Mouse (Mus musculus): ENCODE data around the gene Ggt7. TPM values are rescaled to one million over a fixed set of nuclear protein-coding genes. Genes with fewer than 3 reads are reported as not detected.

Ggt7 gene
- polyA plus RNA-seq, 1 experiment: 8.0 TPM

DNA sequence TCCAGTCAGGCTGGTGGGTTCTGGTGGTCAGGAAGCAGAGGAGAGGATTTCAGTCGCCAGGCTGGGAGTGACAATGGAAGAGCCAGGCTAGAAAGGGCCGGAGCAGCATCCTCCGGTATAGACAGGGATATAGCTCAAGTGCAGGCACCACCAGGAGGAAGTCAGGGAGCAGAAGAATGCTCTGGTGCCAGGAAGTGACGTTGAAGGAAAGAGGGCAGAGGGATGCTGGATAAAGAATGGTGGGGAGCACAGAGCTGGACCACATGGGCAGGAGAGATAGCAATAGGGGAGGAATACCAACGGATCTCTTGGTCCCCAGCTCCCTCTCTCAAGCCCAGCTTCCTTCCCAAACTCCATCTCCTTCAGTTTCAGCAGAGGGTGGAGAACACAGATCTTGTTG, 4.5 kb downstream of the Ggt7 start:
- Histone ChIP-seq H3K4me1 (ENCODE audit: control insufficient read depth, insufficient read depth, low read length) (no peaks in the 10 kb centered on the region), H3K4me3 (replicated peaks; ENCODE audit: extremely low read depth, low read depth, low read length) (no peak overlapping the region)
- DNase-seq: no peak
- WGBS: 39% methylated on average over 5 of the region's 5 CpGs
- TF ChIP-seq CTCF (IDR thresholded peaks at IDR 0.05; ENCODE audit: insufficient read depth, low read length): no peak
- TF ChIP-seq POLR2A (IDR thresholded peaks at IDR 0.05; ENCODE audit: borderline replicate concordance, extremely low read depth, low read depth, low read length): no peak

DNA sequence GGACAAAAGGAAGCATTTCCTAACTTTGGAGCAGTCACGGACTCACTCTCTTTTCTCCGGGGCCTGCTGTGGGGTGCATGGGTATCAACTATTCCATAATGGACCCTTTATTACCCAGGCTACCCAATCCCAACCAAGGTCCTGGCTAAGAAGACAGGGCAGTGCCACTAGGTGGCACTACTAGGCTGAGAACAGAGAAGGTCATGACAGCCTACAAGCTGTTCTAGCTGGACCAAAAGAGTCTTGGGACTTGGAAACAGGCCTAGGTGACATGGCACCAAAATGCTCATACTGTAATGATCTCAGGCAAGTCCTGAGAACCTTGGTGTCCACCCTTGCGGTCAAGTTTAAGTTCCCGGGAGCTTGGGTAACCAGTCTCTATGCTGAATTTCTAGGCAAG, 5.6 kb downstream of the Ggt7 start:
- no peaks in the 10 kb centered on the region for H3K4me1 ChIP-seq (ENCODE audit: control insufficient read depth, insufficient read depth, low read length)
- WGBS: 63% methylated on average over 4 of the region's 4 CpGs
- DNase-seq: peak; percentile 43
- no peak overlapping the region for H3K4me3 ChIP-seq (replicated peaks; ENCODE audit: extremely low read depth, low read depth, low read length)
- TF ChIP-seq CTCF (IDR thresholded peaks at IDR 0.05; ENCODE audit: insufficient read depth, low read length): peak; percentile 74
- no peak for TF ChIP-seq POLR2A (IDR thresholded peaks at IDR 0.05; ENCODE audit: borderline replicate concordance, extremely low read depth, low read depth, low read length)

DNA sequence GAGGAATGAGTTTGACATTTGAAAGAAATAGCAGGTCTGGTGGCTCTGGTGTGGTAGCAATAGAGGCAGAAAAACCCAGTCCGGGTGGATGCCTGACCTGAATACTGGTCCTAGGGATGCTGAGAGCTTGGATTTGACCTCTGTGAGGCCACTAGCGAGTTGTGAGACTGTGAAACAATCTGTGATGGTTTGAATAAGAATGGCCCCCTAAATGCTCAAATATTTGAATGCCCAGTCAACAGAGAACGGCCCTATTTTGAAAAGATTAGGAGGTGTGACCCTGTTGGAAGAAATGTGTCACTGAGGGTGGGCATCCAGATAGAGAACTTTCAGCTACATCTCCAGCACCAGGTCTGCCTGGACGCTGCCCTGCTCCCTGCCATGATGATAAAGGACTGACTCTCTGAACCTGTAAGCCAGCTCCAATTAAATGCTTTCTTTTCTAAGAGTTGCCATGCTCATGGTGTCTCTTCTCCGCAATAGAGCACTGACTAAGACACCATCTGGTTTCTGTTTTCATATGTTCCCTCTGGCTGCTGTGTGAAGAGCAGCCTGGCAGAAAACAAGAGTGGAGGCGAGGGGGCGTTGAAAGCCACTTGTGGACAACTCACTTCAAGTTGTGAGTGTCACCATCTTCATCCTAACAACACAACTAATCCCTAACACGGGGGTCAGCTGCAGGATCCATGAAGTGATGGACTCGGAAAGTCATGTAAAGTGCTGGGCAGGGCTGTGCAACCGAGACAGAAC, 10.1 kb downstream of the Ggt7 start:
- no peak for DNase-seq
- 71% methylated on average over 10 of the region's 10 CpGs for WGBS
- Histone ChIP-seq H3K4me1 (ENCODE audit: control insufficient read depth, insufficient read depth, low read length) (no peaks in the 10 kb centered on the region), H3K4me3 (replicated peaks; ENCODE audit: extremely low read depth, low read depth, low read length) (no peak overlapping the region)
- TF ChIP-seq CTCF (IDR thresholded peaks at IDR 0.05; ENCODE audit: insufficient read depth, low read length) (no peak), POLR2A (IDR thresholded peaks at IDR 0.05; ENCODE audit: borderline replicate concordance, extremely low read depth, low read depth, low read length) (no peak)

DNA sequence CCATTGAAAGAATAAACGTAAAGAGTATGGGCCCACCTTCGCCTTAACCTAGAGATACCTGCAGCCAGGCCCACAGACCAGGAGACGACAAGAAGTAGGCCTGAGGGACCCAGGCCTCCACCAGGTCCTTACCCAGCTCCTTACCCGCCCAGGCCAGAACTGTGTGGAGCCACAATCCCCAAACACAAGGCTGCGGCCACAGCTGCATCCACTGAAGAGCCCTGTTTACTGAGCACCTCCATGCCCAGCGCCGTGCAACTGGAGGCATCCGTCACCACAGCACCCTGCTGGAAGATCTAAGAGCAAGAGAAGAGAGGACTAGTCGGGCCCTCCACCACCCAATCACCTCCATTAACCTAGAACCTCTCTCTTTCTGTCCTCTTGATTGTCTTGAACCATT, 12.2 kb downstream of the Ggt7 start:
- 92% methylated on average over 9 of the region's 9 CpGs for WGBS
- TF ChIP-seq POLR2A (IDR thresholded peaks at IDR 0.05; ENCODE audit: borderline replicate concordance, extremely low read depth, low read depth, low read length): no peak
- no peak for TF ChIP-seq CTCF (IDR thresholded peaks at IDR 0.05; ENCODE audit: insufficient read depth, low read length)
- DNase-seq: no peak

DNA sequence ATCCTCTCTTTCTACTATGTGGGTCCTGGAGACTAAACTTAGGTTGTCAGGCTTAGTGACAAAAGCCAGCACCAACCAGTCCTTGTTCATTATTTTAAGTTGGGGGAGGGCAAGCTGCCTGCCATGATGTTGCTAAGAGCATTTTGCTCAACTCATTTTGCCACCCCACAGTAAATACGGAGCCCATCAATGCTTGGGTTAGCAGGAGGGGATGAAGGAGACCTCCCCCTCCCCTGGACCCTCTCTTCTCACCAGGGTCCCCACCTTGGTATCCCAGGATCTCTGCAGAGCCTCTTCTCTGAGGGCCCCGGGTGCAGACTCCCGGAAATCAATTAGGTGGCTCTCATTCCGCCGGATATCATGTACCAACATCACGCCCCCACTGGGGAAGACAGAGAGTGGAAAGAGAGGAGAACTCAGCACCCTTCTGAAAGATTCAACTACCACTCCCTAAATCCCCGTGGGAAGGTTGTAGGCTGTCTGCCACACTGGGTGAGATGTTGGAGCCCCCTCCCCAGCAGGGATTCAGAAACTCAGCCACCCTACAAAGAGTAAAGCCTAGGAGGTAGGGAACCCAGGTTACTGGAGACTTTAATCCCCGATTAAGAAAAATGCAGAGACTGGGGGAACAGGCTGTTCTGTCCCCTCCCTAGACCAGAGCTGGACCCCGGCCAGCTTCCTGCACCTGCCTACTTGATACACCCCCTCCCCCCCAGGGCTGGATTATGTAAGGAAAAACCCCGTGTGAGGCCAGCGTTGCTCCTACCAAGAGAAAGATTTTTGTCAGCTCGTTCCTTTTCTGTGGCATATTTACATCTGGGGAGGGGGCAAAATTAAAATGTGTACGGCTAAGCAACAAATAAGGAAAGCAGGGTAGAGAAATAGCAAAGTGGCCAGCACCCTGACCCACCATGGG, 13.3 kb downstream of the Ggt7 start:
- no peaks in the 10 kb centered on the region for H3K4me1 ChIP-seq (ENCODE audit: control insufficient read depth, insufficient read depth, low read length)
- TF ChIP-seq POLR2A (IDR thresholded peaks at IDR 0.05; ENCODE audit: borderline replicate concordance, extremely low read depth, low read depth, low read length): no peak
- no peak for TF ChIP-seq CTCF (IDR thresholded peaks at IDR 0.05; ENCODE audit: insufficient read depth, low read length)
- no peak for DNase-seq
- 51% methylated on average over 13 of the region's 13 CpGs for WGBS
- no peak overlapping the region for H3K4me3 ChIP-seq (replicated peaks; ENCODE audit: extremely low read depth, low read depth, low read length)

More for the DNA sequence above, 12.2 kb downstream of the Ggt7 start:
- Histone ChIP-seq H3K4me1 (ENCODE audit: control insufficient read depth, insufficient read depth, low read length) (no peaks in the 10 kb centered on the region), H3K4me3 (replicated peaks; ENCODE audit: extremely low read depth, low read depth, low read length) (no peak overlapping the region)

DNA sequence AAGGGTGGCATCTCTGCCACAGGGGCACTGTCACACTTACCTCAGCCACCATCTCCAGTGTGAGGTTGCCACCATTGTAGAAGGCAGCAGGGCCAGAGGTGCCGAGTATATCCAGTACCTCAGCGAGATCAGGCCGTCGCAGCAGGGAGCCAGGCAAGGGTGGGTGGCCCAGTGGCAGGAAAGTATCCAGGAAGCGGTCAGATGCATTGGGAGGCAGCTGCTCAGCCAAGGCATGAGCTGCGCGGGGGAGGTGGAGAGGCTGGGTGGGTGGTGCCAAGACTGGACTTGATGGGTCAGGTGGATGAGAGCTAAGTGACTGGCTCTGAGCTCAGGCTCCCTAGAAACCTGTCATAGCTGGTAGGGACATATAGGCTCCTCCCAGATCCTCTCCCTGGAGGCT, 15.4 kb downstream of the Ggt7 start:
- no peak for DNase-seq
- 65% methylated on average over 7 of the region's 7 CpGs for WGBS
- H3K4me1 ChIP-seq (ENCODE audit: control insufficient read depth, insufficient read depth, low read length): no peaks in the 10 kb centered on the region
- H3K4me3 ChIP-seq (replicated peaks; ENCODE audit: extremely low read depth, low read depth, low read length): no peak overlapping the region
- no peak for TF ChIP-seq POLR2A (IDR thresholded peaks at IDR 0.05; ENCODE audit: borderline replicate concordance, extremely low read depth, low read depth, low read length)
- no peak for TF ChIP-seq CTCF (IDR thresholded peaks at IDR 0.05; ENCODE audit: insufficient read depth, low read length)

DNA sequence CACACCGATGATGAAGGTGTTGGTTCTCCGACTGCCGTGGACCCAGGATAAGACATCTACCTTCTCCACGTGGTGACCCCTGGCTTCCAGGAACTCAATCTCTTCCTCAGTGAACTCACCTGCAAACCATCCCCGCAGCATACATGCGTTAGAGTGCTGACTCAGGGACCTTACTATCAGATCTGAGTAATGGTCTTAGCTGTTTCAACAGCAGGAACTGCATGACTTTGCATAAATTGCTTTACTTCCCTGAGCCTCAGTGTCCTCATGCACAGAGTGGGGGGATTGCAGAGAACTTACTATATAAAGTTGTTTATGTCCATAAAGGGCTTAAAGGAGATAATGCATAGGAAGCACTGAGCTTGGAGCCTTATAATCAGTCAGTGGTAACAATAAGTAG, 27.0 kb downstream of the Ggt7 start:
- DNase-seq: no peak
- TF ChIP-seq POLR2A (IDR thresholded peaks at IDR 0.05; ENCODE audit: borderline replicate concordance, extremely low read depth, low read depth, low read length) (no peak), CTCF (IDR thresholded peaks at IDR 0.05; ENCODE audit: insufficient read depth, low read length) (no peak)
- Histone ChIP-seq H3K4me3 (replicated peaks; ENCODE audit: extremely low read depth, low read depth, low read length) (no peak overlapping the region), H3K4me1 (ENCODE audit: control insufficient read depth, insufficient read depth, low read length) (no peaks in the 10 kb centered on the region)
- 87% methylated on average over 6 of the region's 6 CpGs for WGBS

DNA sequence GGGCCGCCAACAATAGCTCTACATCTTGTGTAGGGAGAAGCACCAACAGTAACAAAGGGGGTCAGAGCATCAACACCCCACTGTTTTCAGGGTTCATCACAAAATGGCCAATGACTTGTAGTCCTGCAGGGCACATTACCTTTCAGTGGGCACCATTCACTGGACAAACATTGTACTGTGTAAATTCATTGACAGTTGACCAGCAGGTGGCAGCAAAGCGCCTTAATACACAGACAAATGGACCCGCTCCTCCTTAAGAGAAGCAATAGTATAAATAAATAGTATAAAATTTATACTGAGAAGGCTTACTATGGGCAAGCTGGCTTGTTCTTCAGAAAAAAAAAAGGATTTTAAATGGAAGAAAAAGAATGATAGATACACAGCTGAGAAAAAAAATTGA, 36.0 kb downstream of the Ggt7 start:
- peak; percentile 38 for TF ChIP-seq CTCF (IDR thresholded peaks at IDR 0.05; ENCODE audit: insufficient read depth, low read length)
- TF ChIP-seq POLR2A (IDR thresholded peaks at IDR 0.05; ENCODE audit: borderline replicate concordance, extremely low read depth, low read depth, low read length): no peak
- no peaks in the 10 kb centered on the region for H3K4me1 ChIP-seq (ENCODE audit: control insufficient read depth, insufficient read depth, low read length)
- 51% methylated on average over 3 of the region's 3 CpGs for WGBS
- peak; percentile 58 for DNase-seq
- no peak overlapping the region for H3K4me3 ChIP-seq (replicated peaks; ENCODE audit: extremely low read depth, low read depth, low read length)

DNA sequence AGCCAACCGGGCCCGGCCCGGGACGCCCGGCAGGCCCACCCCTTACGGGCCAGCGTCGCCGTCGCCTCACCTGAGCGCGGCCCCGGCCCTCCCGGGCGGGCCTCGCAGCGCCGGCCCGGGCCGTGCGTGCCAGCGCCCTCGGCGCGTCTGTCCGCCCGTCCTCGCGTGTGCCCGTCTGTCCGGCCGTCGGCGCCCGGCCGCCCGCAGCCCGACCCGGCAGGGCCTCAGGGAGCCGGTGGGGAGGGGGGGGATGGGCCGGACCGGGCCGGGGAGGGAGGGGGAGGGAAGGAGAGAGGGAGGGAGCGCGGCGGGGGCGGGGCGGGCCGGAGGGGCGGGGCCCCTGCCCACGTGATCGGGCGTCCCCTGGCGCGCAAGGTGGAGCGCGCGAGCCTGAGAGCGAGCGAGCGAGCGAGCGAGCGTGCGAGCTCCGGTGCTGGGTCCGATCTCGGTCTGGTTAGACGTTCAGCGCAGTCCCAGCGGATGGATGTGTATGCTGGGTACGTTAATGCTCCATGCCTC, 44.4 kb downstream of the Ggt7 start, which contains the start of gene Ncoa6:
Ncoa6 (minus strand) TSS at position 325 of the 519 bp plus-strand sequence.
- Histone ChIP-seq H3K4me1 (ENCODE audit: control insufficient read depth, insufficient read depth, low read length) (peaks cover 3% of the 10 kb centered on the region), H3K4me3 (replicated peaks; ENCODE audit: extremely low read depth, low read depth, low read length) (peak within 1 kb of the TSS; percentile 93)
- peak; percentile 61 for DNase-seq
- under 1% methylated on average over 58 of the region's 72 CpGs for WGBS
- TF ChIP-seq CTCF (IDR thresholded peaks at IDR 0.05; ENCODE audit: insufficient read depth, low read length): no peak
- TF ChIP-seq POLR2A (IDR thresholded peaks at IDR 0.05; ENCODE audit: borderline replicate concordance, extremely low read depth, low read depth, low read length): no peak
